Mouse (Mus musculus): ENCODE measurements around the gene Usp34.
"Not testable (repeated sequence)": the region's sequence is repeated elsewhere in the genome, so short reads cannot be mapped to it uniquely, and the experiment has no call there.

The Usp34 gene

GRCm38 (mm10) chr11:23504801-23505200 is 198.1 kb downstream of the Usp34 start:
- DNase-seq, result not testable (repeated sequence)

DNA sequence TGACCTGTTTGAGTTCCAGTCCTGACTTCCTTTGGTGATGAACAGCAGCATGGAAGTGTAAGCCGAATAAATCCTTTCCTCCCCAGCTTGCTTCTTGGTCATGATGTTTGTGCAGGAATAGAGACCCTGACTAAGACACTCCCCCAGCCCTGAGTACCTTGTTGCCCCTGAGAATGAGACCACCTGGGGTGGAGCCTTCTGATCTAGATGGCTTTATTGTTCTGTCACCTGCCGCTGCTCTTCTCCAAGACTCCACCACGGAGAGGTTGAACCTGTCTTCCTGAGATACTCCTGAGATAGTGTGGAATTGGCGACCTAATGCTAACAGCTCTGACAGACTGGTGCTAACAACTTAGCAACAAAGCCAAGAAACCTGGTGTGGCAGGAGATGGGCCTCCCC is 208.1 kb downstream of the Usp34 start:
- not testable (repeated sequence) for DNase-seq

- DNase-seq, result no peak
These were observed 208.6 kb downstream of the Usp34 start for GRCm38 (mm10) chr11:23515315-23515714.

DNA sequence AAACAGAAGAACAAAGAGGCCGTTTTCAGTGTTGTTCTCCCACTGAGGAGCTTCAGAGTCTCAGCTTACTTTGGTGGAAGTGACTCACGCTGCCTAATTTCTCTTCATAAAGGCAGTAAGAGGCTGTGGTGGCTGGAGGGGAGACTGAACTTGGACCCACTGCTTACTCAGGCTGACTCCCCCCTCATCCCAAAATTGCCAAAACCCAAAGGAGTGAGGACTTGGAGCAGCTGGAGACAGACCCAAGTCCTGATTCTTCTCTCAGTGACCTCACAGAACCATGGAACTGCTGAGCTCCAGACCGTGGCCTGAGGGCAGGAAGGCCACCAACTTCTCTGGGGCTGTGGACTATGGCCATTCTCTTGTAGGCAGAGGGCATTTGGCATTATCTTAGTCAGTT is 212.3 kb downstream of the Usp34 start:
- no peak for DNase-seq

GRCm38 (mm10) chr11:23520473-23521205 is 213.9 kb downstream of the Usp34 start, which contains the start of gene 1700093K21Rik:
Gene 1700093K21Rik (minus strand): TSS chr11:23521155.
- DNase-seq, result no peak

DNA sequence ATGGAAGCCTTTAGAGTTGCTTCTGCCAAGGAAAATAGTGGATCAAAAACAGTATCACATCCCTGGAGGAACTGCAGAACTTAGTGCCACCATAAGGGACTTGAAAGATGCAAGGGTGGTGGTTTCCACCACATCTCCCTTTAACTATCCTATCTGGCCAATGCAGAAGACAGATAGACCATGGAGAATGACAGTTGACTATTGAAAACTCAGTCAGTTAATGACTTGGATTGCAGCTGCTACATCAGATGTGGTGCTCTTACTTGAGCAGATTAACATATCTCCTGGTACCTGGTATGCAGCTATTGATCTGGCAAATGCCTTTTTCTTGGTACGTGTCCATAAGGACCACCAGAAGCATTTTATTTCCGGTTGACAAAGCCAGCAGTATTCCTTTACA is 230.8 kb downstream of the Usp34 start:
- no peak for DNase-seq

Measured in kidney, adult 18-20 months (tissue).